In genomic region chr7:24322593-24322992, GRCm38 (mm10) we compare ENCODE assay signal across 13 mouse cellular contexts. TPM values are rescaled to one million over a fixed set of nuclear protein-coding genes. Genes with fewer than 3 reads are reported as not detected.
"Had no signal": no experiment of that assay in that cellular context is flagged by ENCODE, and none has a peak within 500 bp of the region (broad histone marks: within the 10 kb centered on the region; RNA-seq: fewer than 3 reads in every experiment).

No protein-coding gene starts in this region.

- DNase-seq: retina, postnatal 1 day; right cerebral cortex, adult 18-20 months; right cerebral cortex, postnatal 14 days; right cerebral cortex, postnatal 25 days; right cerebral cortex, postnatal 4 days; spleen, adult 18-20 months; thymus, adult 18-20 months; thymus, adult 2 months; thymus, postnatal 14 days; thymus, postnatal 25 days; thymus, postnatal 36 days; thymus, postnatal 4 days had no signal

RNA-seq across cellular contexts. Expression of gene Tescl, which starts 11.1 kb away (rescaled TPM):
- total RNA-seq: neutrophil, adult 5-6 weeks had no signal

RNA-seq across cellular contexts. Expression of gene Lypd5, which starts 26.4 kb away (rescaled TPM):
- total RNA-seq: neutrophil, adult 5-6 weeks had no signal
